Mouse (Mus musculus) adrenal gland, adult (tissue): ENCODE measurements around the gene Rnf5.

Source experiments
- DNase-seq, 2 experiments: peaks; one replicate each; pipeline ENCODE4 v3.0.0; 2022 to 2023; ENCODE audit warnings: low spot score in 1 of 2; ENCODE audit not compliant: inconsistent age in 2 of 2

Rnf5 gene

GRCm38 (mm10) chr17:34635671-34636070 is 32.2 kb upstream of the Rnf5 start:
- DNase-seq, result peak in 1 of 2 experiments; percentile 71

GRCm38 (mm10) chr17:34632261-34632691 is 28.8 kb upstream of the Rnf5 start:
- peak; percentile 90 to 94 for DNase-seq

DNA sequence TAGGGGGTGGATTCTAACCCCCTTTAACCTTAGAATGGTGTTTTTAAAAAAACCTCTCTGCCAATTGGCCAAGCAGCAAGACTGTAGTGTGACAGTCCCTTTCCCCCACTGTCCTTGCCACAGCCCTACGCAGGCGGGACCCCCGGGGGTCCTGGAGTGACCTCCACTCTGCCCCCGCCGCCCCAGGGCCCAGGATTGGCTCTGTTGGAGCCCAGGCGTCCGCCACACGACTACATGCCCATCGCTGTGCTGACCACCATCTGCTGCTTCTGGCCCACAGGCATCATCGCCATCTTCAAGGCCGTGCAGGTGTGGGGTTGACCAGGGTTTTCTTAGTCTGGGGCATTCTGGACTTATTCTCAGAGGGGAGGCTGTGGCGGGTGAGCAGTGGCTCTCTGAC is 28.2 kb upstream of the Rnf5 start:
- DNase-seq, result peak in 1 of 2 experiments; percentile 41

GRCm38 (mm10) chr17:34630761-34631301 is 27.3 kb upstream of the Rnf5 start:
- peak in 1 of 2 experiments; percentile 39 for DNase-seq

DNA sequence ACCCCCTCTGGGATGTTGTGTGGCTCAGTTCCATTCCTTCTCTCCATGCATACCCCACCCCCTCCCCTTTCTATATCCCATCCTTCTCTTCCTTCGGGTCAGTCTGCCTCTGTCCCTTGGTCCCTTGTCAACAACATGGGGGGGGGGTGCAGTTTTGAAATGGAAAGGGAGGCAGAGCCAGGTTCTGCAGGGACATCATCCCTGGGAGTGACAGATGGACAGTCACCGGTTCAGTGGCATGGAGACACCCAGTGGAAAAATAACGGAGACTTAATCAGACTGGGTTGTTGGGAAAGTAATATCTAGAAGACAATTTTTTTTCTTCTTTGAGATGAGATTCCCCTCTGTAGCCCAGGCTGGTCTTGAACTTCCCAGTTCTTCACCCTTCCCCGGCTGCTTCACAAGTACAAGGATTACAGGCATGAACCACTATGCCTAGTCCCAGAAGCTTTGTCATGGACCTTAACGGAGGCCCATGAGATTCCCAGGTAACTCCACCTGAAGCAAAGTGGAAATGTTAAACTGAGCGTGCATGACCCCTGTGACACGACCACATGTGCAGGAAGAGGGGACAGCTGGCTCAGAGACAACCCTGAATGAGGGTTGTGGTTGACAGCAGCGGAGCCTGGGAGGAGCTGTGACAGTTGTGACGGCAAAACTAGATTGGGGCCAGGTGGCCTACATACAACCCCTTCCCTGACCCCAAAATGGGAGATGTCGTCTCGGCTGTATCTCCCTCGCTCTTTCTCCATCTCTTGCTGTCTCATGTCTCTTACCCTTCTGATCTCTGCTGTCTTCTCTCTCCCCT is 26.5 kb upstream of the Rnf5 start:
- peak in 1 of 2 experiments; percentile 33 for DNase-seq

GRCm38 (mm10) chr17:34629221-34629751 is 25.8 kb upstream of the Rnf5 start, which contains the start of gene Prrt1:
TSS of gene Prrt1 (plus strand) at chr17:34629533.
- DNase-seq, result peak; percentile 39 to 70

- DNase-seq, result peak in 1 of 2 experiments; percentile 34
Observed at GRCm38 (mm10) chr17:34628644-34628967, 25.1 kb upstream of the Rnf5 start.

DNA sequence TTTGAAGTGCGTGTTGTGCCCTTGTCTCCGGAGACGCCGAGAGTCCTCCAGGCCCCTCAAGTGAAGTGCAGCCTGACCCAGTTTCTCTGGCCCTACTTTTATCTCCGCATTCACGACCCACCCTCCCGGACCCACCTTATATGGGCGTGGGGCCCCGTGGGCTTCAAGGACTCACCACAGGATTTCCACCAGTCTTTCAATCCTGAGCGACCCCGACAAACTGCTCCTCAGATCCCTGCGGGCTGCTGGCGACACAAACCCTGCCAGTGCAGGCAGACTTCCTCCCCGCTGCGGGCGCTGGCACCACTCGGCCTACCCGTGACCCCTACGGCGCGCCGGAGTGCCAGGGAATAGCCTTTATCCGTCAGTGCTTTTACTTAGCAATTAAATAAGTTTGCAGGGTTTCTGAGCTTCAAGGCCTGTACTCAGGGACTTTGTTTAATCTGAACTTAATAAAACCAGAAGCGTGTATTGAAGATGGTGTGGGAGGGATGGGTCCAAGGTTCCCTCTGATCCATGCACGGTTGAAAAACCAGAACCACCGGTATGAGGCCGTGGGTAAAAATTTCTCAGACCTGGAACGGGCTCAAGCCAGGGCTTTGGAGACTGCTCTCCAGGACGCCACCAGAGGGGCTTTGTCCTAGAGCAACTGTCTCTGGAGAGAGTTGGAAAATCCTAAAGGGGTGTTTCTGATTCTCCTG is 24.6 kb upstream of the Rnf5 start, which contains the start of gene Ppt2:
TSS of gene Ppt2 (minus strand) at position 568 of the 701 bp plus-strand sequence.
- peak; percentile 75 to 93 for DNase-seq

DNA sequence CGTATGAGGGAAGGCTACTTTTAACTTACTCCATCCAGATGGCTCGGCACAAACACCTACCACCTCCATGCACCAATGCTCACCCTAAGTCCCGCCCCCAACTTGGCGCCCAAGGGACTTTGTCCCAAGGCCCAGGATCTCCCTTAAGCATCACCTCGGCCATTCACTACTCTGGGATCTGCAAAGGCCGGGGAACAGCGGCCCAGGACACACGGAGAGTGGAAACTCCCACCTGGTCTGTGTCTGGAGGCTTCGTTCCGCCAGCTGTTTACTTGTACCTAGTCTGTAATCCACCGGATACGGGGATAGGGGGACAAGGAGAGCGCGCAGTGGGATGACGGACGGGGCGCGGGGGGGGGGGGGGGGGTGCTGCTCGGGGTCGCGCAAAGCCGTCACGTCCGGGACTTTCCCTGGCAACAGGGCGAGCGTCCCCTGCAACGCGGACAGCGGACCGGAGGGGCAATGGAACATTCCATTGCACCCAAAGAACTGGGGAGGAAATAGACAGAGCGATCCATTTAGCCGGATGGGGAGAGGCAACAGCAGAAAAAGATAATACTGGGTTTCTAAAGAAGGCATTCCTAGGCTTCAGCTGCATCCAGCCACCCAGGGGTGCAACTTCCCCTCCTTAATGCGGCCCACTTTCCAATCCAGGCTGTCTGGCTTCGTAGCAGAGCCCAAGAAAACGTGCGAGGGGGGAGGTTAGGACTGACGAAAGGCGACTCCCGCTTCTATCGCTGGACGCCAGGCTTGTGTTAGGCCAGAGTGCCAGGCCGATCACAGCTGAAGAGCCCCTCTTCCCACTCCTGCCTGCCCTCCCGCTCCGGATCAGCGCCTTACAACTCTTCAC is 23.8 kb upstream of the Rnf5 start:
- DNase-seq, result peak; percentile 92 to 97

DNA sequence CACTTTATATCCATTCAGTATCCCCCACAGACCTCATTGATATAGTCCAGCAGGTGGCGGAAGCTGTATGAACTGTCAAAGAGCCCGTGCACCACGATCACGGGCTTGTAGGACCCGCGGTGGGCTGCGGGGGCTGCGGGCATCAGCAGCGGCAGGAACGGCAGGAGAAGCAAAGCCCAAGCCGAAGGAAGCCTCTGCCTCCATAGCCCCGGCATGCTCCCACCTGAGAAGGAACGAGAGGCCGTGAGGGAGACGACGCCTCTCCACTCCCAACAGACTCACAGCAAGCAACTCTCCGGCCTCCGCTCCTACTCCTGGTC is 23.2 kb upstream of the Rnf5 start:
- DNase-seq, result no peak

GRCm38 (mm10) chr17:34626062-34626772 is 22.7 kb upstream of the Rnf5 start:
- no peak for DNase-seq

DNA sequence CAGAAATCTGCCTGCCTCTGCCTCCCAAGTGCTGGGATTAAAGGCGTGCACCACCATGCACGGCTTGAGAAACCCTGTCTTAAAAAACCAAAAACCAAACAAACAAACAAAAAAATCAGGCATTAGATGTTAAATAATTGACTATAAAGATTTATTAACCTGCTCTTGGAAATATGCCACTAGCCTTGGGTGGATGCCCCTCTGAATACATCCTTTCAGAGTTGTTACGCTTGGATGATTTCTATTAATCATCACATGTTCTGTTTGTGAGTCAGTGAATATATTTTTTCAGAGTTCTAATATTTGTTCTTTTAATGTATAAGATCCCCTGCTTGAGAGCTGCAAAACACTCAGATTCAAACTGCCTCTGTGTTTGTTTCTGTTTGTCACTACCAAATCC is 21.5 kb upstream of the Rnf5 start:
- DNase-seq, result no peak

GRCm38 (mm10) chr17:34623161-34623560 is 19.7 kb upstream of the Rnf5 start:
- DNase-seq, result no peak

GRCm38 (mm10) chr17:34621006-34621405 is 17.5 kb upstream of the Rnf5 start:
- no peak for DNase-seq

GRCm38 (mm10) chr17:34618999-34619398 is 15.5 kb upstream of the Rnf5 start:
- DNase-seq, result peak; percentile 74 to 93

DNA sequence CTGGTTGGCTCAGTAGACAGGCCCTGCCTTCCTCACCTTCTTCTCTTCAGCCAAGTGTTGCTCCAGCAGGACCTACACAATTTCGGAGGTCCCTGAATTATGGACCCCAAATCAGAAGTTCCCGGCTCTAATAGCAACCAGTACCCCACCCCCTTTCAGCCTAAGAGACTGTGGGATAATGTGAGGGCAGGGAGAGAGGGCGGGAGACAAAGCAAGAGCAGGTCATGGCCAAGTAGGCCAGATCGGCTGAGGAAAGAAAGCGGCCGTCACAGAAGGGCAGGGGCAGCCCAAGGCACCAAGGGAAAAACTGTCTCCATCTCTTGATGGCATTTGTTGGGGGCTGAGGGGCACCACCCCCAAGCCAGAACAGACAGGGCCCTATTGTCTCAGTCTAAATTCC is 12.4 kb upstream of the Rnf5 start, which contains the start of gene Egfl8:
TSS of gene Egfl8 (minus strand) at position 101 of the 400 bp plus-strand sequence.
- no peak for DNase-seq

DNA sequence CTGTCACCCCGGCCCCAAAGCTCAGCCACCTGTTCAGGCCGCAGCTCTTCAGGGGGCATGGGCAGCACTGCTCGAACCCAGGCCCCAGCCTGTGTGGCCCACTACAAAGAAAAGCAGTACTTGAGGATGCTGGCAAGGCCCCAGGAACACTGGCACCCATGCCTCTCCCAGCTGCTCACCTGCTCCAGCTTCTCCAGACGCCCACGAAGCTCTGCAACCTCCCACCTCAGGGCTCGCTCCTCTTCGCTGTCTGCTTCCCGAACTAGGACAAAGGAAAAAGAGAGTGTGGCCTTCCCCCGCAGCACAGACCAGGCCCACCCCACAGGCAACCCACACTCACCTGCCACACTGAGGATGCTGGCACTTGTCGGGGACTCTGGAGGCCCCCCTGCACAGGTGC is 10.3 kb upstream of the Rnf5 start:
- no peak for DNase-seq

DNA sequence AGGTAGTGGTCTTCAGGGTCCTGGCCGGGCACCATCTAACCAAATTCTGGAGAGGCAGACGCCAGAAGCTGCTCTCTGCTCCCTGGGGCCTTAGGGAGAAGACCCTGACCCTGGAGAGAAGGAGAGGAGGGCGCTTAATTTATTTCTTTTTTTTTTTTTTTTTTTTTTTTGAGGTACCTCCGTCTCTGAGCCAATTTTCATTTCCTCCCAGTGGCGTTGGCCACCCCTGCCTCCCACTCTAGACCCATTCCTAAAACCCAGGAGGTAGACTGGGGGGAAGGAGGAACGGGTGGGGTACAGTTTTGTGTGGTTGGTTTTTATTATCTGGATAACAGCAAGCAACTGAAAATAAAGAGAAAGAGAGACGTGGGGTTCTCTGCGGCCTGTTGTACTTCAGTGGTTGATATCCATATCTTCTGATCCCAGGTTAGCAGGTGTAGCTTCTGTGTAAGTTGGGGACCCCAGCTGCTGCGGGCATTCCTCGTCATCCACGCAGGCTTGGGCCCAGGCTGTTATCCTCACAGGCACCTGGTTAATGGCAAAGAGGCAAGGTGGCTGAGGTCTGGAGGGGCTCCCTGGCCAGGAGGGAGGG is 9.7 kb upstream of the Rnf5 start:
- no peak for DNase-seq

GRCm38 (mm10) chr17:34611050-34611449 is 7.6 kb upstream of the Rnf5 start:
- DNase-seq, result no peak

- DNase-seq, result peak in 1 of 2 experiments; percentile 24
Observed at GRCm38 (mm10) chr17:34607997-34608396, 4.5 kb upstream of the Rnf5 start.
